Mouse (Mus musculus): Measurements from ENCODE around the gene Tnpo2.
"Not testable (repeated sequence)": the region's sequence is repeated elsewhere in the genome, so short reads cannot be mapped to it uniquely, and the experiment has no call there.

Tnpo2 gene

GRCm38 (mm10) chr8:85074167-85074566, 37.5 kb downstream of the Tnpo2 start:
- peak; percentile 40 for DNase-seq

GRCm38 (mm10) chr8:85074617-85075016, 37.9 kb downstream of the Tnpo2 start:
- peak; percentile 23 for DNase-seq

- DNase-seq, result peak; percentile 58
Observed at GRCm38 (mm10) chr8:85076001-85076400, 39.3 kb downstream of the Tnpo2 start.

- peak; percentile 83 for DNase-seq
Observed at GRCm38 (mm10) chr8:85076993-85077392, 40.3 kb downstream of the Tnpo2 start.

DNA sequence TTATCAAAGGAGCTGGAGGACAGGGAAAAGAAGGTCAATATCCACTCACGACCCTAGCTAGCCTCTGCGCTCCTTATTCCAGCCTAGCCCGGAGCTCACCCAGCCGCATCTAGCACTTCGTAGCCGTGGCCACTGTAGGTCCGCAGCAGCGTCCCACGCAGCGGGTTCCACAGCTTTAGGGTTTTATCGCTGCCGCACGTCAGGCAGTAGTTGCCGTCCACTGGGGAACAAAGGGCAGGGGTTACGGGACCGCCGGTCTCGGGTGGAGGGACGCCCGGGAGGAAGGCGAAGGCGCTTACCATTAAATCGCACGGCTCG, 43.5 kb downstream of the Tnpo2 start:
- DNase-seq, result no peak

GRCm38 (mm10) chr8:85080532-85081215, 44.0 kb downstream of the Tnpo2 start, which contains the start of gene Wdr83os:
Gene Wdr83os, plus strand, starts transcription at chr8:85080740.
- peak; percentile 74 for DNase-seq

DNA sequence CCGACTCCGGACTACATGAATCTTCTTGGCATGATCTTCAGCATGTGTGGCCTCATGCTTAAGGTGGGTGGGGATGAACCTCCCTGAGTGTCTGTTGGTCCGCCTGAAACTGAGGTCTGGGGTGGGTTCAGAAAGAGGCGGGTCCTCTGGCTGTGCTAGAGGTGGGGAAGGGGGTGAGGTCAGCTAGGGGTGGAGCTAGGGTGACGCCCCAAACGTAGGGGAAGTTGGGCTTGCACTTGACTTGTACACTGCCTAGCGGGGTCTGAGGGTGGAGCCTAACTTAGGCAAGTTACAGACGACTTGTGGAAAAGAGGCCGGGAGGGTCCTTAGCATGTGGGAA, 44.5 kb downstream of the Tnpo2 start, which contains the start of gene Wdr83:
Gene Wdr83, minus strand, starts transcription at position 91 of the 340 bp plus-strand sequence.
- no peak for DNase-seq

- not testable (repeated sequence) for DNase-seq
Observed at GRCm38 (mm10) chr8:85082169-85082568, 45.5 kb downstream of the Tnpo2 start.

DNA sequence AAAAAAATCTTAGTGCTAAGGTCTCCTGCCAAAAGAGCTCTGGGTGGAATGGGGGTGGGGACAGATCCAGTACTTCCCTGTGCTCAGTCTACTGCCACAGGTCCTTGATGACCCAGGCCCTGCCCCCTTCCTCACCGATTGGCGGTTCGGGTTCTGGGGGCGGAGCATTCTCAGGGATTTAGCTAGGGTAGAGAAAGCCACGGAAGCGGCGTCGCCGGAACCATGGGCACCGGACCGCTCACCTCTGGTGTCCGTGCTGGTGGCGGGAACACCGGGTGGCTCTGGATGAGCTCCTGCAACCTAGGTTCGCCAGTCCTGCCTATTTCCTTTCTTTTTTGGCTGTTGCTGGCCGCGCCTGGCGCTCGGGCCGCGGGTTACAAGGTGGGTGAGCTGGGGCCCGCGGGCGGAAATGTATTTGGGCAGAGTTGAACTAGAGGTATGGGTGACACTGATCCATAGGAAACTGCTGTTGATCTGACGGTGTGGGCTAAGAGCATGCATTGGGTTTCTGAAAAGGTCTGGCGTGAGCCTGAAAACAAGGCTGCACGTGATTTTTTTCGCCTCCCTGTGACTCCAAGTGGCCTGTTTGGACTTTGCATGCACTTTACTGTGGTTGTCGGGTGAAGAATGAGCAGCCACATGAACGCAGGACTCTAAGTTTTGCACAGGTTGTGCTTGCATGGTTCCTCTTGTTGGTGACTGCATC, 46.5 kb downstream of the Tnpo2 start, which contains the start of gene Man2b1:
Gene Man2b1, plus strand, starts transcription at position 163 of the 706 bp plus-strand sequence.
- DNase-seq, result peak; percentile 88

DNA sequence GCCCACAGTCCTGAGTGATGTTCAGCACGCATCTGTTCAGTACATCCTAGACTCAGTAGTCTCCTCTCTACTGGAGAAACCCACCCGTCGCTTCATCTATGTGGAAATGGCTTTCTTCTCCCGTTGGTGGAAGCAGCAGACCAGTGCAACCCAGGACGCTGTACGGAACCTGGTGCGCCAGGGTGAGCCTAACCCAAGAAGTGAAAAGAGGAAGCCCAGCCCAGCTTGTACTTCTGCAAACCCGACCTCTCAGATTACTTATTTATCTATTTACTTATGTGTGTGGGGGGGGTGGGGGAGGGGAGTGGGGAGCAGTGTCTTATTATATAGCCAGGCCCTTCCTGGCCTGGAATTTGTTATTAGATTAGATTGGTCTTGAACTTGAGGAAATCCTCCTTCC, 47.9 kb downstream of the Tnpo2 start:
- DNase-seq, result no peak

DNA sequence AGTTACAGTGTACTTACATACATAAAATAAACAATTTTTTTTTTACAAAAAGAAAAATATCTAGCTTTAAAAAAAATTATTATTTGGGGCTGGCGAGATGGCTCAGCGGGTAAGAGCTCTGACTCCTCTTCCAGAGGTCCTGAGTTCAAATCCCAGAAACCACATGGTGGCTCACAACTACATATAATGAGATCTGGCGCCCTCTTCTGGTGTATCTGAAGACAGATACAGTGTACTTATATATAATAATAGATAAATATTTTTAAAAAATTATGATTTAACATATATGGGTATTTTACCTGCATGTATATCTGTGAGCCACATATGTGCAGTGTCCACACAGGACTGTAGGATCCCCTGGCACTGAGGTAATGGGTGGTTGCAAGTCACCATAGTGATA, 49.5 kb downstream of the Tnpo2 start:
- DNase-seq, result no peak

GRCm38 (mm10) chr8:85088771-85089170, 52.1 kb downstream of the Tnpo2 start:
- DNase-seq, result no peak

GRCm38 (mm10) chr8:85090856-85091255, 54.1 kb downstream of the Tnpo2 start:
- DNase-seq, result no peak

- no peak for DNase-seq
Observed at GRCm38 (mm10) chr8:85091526-85092090, 54.9 kb downstream of the Tnpo2 start.

DNA sequence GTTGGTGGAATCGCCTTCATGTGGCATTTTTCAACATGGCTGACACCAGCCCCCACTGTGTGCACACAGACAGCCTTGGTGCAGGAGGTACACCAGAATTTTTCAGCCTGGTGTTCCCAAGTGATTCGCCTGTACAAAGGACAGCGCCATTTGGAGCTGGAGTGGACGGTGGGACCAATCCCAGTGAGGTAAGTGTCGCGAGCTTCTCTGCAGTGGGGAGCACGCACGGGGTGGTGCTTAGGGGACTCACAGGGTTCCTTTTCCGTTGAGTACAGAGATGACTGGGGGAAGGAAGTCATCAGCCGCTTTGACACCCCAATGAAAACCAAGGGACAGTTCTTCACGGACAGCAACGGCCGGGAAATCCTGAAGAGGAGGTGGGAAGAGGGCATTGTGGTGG, 58.3 kb downstream of the Tnpo2 start:
- DNase-seq, result no peak

DNA sequence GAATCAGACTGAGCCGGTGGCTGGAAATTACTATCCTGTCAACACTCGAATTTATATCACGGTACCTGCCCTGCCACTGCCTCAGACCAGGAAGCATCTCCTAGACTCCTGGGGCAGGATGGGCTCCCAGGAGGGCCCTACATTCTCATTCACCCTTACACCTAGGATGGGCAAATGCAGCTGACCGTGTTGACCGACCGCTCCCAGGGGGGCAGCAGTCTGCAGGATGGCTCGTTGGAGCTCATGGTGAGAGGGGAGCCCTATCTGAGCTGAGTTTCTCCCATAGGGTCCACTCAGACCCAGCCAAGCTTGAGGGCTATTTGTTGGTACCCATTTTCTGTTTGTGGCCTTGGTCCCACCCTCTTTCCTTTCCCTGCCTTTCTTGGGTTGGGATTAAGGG, 58.9 kb downstream of the Tnpo2 start:
- no peak for DNase-seq

GRCm38 (mm10) chr8:85096196-85096595, 59.5 kb downstream of the Tnpo2 start:
- DNase-seq, result no peak

- DNase-seq, result no peak
Observed at GRCm38 (mm10) chr8:85096850-85097249, 60.1 kb downstream of the Tnpo2 start.

- no peak for DNase-seq
Observed at GRCm38 (mm10) chr8:85100076-85100665, 63.5 kb downstream of the Tnpo2 start.
